Mouse (Mus musculus): ENCODE data around the gene Actr1a.

The Actr1a gene

GRCm38 (mm10) chr19:46350168-46350932, 45.2 kb downstream of the Actr1a start, which contains the start of gene 2310034G01Rik:
TSS of gene 2310034G01Rik (minus strand) at chr19:46350302.
- no peak for DNase-seq (ENCODE audit: low spot score)

GRCm38 (mm10) chr19:46349550-46349949, 46.0 kb downstream of the Actr1a start:
- no peak for DNase-seq (ENCODE audit: low spot score)

GRCm38 (mm10) chr19:46348761-46349458, 46.6 kb downstream of the Actr1a start:
- DNase-seq (ENCODE audit: low spot score): peak; percentile 63

GRCm38 (mm10) chr19:46347936-46348668, 47.4 kb downstream of the Actr1a start:
- no peak for DNase-seq (ENCODE audit: low spot score)

GRCm38 (mm10) chr19:46347146-46347545, 48.4 kb downstream of the Actr1a start:
- no peak for DNase-seq (ENCODE audit: low spot score)

GRCm38 (mm10) chr19:46344710-46345419, 50.7 kb downstream of the Actr1a start:
- no peak for DNase-seq (ENCODE audit: low spot score)

GRCm38 (mm10) chr19:46339287-46339971, 56.1 kb downstream of the Actr1a start:
- peak; percentile 58 for DNase-seq (ENCODE audit: low spot score)

GRCm38 (mm10) chr19:46338942-46339286, 56.6 kb downstream of the Actr1a start:
- DNase-seq (ENCODE audit: low spot score): no peak

- DNase-seq (ENCODE audit: low spot score): peak; percentile 98
These were observed 57.1 kb downstream of the Actr1a start, which contains the start of gene Cuedc2 for GRCm38 (mm10) chr19:46338331-46338936. TSS of gene Cuedc2 (minus strand) at chr19:46338702.

- DNase-seq (ENCODE audit: low spot score): no peak
These were observed 57.7 kb downstream of the Actr1a start for GRCm38 (mm10) chr19:46337719-46338330.

GRCm38 (mm10) chr19:46333906-46334305, 61.6 kb downstream of the Actr1a start:
- no peak for DNase-seq (ENCODE audit: low spot score)

- no peak for DNase-seq (ENCODE audit: low spot score)
These were observed 62.7 kb downstream of the Actr1a start for GRCm38 (mm10) chr19:46332721-46333339.

- DNase-seq (ENCODE audit: low spot score): no peak
These were observed 63.6 kb downstream of the Actr1a start for GRCm38 (mm10) chr19:46331936-46332335.

- DNase-seq (ENCODE audit: low spot score): no peak
These were observed 64.2 kb downstream of the Actr1a start for GRCm38 (mm10) chr19:46331326-46331725.

- no peak for DNase-seq (ENCODE audit: low spot score)
These were observed 64.9 kb downstream of the Actr1a start for GRCm38 (mm10) chr19:46330696-46331095.

- peak; percentile 76 for DNase-seq (ENCODE audit: low spot score)
These were observed 65.6 kb downstream of the Actr1a start for GRCm38 (mm10) chr19:46329951-46330350.

- no peak for DNase-seq (ENCODE audit: low spot score)
These were observed 66.4 kb downstream of the Actr1a start for GRCm38 (mm10) chr19:46329031-46329641.

- peak; percentile 92 for DNase-seq (ENCODE audit: low spot score)
These were observed 67.2 kb downstream of the Actr1a start, which contains the start of gene Fbxl15 for GRCm38 (mm10) chr19:46328081-46329030. TSS of gene Fbxl15 (plus strand) at chr19:46328184.
